Mouse (Mus musculus) cerebellum, postnatal 14 days (tissue): ENCODE data around the gene Aktip.

Source experiments
- DNase-seq, 2 experiments: peaks; one replicate each; pipeline ENCODE4 v3.0.0; 2021; ENCODE audit warnings: mixed read lengths in 2 of 2

The Aktip gene

GRCm38 (mm10) chr8:91118131-91118530 is 81.6 kb downstream of the Aktip start:
- DNase-seq: peak in 1 of 2 experiments; percentile 16

DNA sequence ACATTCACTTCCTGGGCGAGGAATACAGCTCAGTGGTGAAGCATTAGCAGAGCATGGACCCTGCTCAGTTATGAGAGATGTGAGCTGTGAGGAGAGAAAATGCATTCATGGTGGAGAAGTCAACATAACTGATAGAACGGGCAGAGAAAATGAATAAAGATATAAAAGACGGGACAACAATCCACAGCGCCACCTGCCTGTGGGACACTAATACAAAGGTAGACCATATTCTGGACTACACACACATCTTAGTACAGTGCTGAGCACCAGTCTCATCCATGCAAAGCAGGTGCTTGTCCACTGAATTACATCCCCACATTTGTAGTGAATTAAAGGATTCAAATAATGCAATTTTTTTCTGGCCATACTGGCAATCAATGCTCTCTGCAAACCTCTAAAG is 82.2 kb downstream of the Aktip start:
- no peak for DNase-seq

DNA sequence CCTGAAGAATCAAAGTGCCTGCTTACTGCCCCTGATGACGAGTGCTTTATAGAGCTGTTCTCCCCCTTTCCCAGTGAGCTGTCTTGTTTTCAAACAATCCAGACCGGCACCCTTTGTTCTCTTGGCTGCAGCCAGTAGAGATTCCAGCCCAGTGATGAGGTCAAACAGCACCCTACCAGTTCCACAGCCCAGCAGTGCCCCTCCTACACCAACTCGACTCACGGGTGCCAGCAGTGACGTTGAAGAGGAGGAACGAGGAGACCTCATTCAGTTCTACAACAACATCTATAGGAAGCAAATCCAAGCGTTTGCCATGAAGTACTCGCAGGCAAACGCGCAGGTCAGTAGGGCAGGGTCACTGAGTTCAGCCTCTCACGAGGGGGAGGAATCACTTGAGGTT is 84.9 kb downstream of the Aktip start:
- DNase-seq: no peak

GRCm38 (mm10) chr8:91114428-91114827 is 85.3 kb downstream of the Aktip start:
- no peak for DNase-seq

DNA sequence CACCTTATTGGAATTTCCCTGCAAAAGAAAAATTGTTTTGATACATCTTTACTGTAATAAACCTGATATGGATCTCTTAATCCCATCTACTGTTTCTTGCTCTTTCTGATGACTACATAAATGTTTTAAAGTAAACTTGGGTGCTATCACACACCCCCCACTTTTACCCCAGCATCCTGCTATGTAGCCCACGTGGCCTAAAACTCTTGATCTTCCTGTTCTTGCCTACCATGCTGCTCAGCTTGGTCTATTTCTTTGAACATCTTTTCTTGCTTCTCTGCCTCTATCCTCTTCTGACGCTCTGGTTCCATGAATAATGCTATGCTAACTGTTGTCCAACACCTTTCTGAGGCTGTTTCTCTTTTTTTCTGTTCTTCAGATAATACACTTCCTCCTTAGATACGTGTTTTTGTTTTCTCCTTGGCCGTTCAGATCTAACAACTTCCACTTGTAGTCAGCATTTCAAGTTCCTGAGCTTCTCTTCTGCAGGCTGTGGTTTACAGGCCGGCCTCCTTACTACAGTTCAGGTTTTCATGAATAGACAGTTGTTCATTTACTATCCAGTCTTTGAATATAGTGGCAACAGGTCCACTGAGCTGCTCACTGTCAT is 87.8 kb downstream of the Aktip start:
- no peak for DNase-seq

GRCm38 (mm10) chr8:91106271-91106670 is 93.5 kb downstream of the Aktip start:
- no peak for DNase-seq

GRCm38 (mm10) chr8:91098106-91098505 is 101.7 kb downstream of the Aktip start:
- DNase-seq: no peak

DNA sequence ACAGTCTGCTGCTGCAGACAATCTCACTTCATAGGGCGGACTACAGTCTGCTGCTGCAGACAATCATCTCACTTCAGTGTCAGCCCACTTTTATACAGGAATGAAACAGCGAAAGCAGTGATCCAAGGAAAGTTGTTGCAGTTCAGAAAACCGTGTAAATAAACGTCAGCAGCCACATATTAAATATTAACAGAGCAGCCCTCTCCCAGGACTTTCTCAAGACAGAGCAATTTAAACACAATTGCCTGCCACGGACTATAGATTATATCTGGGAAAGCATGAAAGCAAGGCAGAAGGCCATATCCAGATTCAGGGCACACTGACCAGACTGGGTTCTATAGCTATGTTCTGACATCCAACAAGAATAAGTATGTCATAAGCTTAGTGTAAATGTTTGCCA is 105.6 kb downstream of the Aktip start:
- DNase-seq: no peak

GRCm38 (mm10) chr8:91089601-91090000 is 110.2 kb downstream of the Aktip start:
- DNase-seq: no peak

DNA sequence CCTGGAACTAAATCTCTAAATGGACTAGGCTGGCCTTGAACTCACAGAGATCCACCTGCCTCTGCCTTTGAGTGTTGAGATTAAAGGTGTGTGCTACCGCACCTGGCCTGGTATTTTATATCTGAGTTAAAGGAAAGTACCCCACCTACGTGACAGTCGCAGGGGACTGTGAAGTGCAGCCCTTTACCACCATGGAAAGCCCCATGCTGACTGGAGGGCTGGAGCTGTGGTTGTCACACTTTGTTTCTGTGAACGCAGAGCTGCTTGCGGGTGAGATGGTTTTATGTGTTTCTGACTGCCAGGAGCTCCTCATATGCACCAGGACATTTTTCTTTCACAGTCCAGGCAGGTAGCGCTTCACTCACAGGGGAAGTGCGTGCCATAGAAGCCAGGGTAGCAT is 111.3 kb downstream of the Aktip start:
- no peak for DNase-seq

- DNase-seq: no peak
Observed at GRCm38 (mm10) chr8:91082428-91082827, 117.3 kb downstream of the Aktip start.

- no peak for DNase-seq
Observed at GRCm38 (mm10) chr8:91081911-91082310, 117.9 kb downstream of the Aktip start.

- DNase-seq: no peak
Observed at GRCm38 (mm10) chr8:91079678-91080077, 120.1 kb downstream of the Aktip start.

DNA sequence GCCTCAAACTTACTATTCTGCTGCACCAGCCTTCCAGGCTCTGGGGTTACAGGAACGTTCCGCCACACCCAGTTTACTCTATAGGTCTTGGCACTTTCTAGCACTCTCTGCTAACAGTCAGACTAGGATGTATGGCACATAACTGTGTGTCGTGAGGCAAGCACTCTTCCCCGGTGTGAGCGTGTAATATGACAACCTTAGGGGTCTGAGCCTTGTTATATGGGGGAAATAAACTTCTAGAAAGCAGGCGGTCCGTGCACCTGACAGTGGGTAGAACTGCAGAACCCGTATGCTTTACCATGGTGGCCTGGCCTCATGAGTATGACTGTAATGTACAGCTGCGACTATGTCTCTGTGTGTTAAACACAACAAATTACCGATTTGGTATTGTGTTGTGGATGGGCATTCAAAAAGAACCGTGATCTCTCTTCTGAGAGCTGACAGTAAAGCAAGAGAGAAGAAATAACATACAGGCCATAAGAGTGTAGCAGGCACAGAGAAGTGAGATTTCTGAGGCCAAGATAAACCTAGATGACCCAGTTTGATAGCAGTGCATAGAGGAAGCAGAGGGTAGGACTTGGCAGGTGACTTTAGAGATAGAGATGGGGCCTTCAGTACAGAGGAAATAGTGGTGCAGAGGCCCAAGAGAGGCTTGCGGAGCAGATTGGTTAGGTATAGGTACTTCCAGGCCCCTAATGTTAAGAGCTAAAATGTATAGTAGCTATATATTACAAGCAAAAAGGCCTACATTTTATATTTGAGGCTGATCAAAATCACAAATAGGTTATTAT is 122.5 kb downstream of the Aktip start:
- no peak for DNase-seq

GRCm38 (mm10) chr8:91070275-91070859 is 129.4 kb downstream of the Aktip start:
- DNase-seq: peak; percentile 67 to 68

GRCm38 (mm10) chr8:91069834-91070233 is 129.9 kb downstream of the Aktip start, which contains the start of gene Rbl2:
Gene Rbl2, plus strand, starts transcription at chr8:91070057.
- DNase-seq: peak; percentile 96

GRCm38 (mm10) chr8:91069407-91069806 is 130.4 kb downstream of the Aktip start:
- DNase-seq: peak; percentile 35 to 41

DNA sequence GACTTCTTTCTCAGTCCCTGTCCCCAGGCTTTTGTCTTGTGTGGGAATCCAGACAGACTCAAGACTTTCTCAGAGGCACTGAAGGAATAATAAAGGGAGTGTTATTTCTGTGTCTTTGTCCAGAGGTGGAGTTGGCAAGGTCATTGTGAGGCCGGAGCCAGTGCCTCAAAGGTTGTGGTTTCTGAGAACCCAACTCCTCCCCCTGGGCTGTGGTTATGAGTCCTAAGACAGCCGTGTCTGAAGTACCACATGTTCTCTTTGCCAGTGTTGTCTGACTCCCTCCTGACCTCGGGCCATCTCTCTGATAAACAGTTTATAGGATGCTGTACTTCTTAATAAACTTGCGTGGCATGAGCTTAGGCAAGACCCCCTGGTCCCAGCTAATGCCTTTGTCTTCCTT is 134.6 kb downstream of the Aktip start:
- no peak for DNase-seq
